Mouse (Mus musculus): Measurements from ENCODE around the gene Snx27. TPM values are rescaled to one million over a fixed set of nuclear protein-coding genes. Genes with fewer than 3 reads are reported as not detected.

Snx27 gene
- polyA plus RNA-seq, 1 experiment = 2.3 TPM

GRCm38 (mm10) chr3:94480291-94480884 lies 102.1 kb downstream of the Snx27 start, which contains the start of gene Riiad1:
Gene Riiad1 (minus strand): TSS chr3:94480341.
- Histone ChIP-seq H3K27me3 (replicated peaks) (peaks cover 63% of the 10 kb centered on the region), H3K4me1 (peaks cover 31% of the 10 kb centered on the region), H3K9me3 (0 out of 2 replicates have a peak, but pooled peaks cover 2% of the 10 kb centered on the region), H3K4me3 (replicated peaks) (no peak within 1 kb of the TSS), H3K36me3 (replicated peaks; ENCODE audit: low read length) (no peaks in the 10 kb centered on the region)
- TF ChIP-seq GATA1 (IDR thresholded peaks at IDR 0.05; ENCODE audit: borderline replicate concordance, low read length) (no peak), FLI1 (IDR thresholded peaks at IDR 0.05; ENCODE audit: low read length) (no peak)

GRCm38 (mm10) chr3:94479564-94479963 lies 103.0 kb downstream of the Snx27 start:
- Histone ChIP-seq H3K9me3 (0 out of 2 replicates have a peak, but pooled peaks cover 2% of the 10 kb centered on the region), H3K27me3 (replicated peaks) (peaks cover 65% of the 10 kb centered on the region), H3K36me3 (replicated peaks; ENCODE audit: low read length) (no peaks in the 10 kb centered on the region), H3K4me1 (peaks cover 27% of the 10 kb centered on the region), H3K4me3 (replicated peaks) (no peak overlapping the region)
- TF ChIP-seq FLI1 (IDR thresholded peaks at IDR 0.05; ENCODE audit: low read length) (no peak), GATA1 (IDR thresholded peaks at IDR 0.05; ENCODE audit: borderline replicate concordance, low read length) (no peak)

- Histone ChIP-seq H3K9me3 (no peaks in the 10 kb centered on the region), H3K27me3 (replicated peaks) (peaks cover 68% of the 10 kb centered on the region), H3K36me3 (replicated peaks; ENCODE audit: low read length) (no peaks in the 10 kb centered on the region), H3K4me3 (replicated peaks) (no peak overlapping the region), H3K4me1 (peaks cover 27% of the 10 kb centered on the region)
- TF ChIP-seq FLI1 (IDR thresholded peaks at IDR 0.05; ENCODE audit: low read length) (no peak), GATA1 (IDR thresholded peaks at IDR 0.05; ENCODE audit: borderline replicate concordance, low read length) (no peak)
Measured at GRCm38 (mm10) chr3:94478591-94479169, 103.8 kb downstream of the Snx27 start.

GRCm38 (mm10) chr3:94477981-94478422 lies 104.5 kb downstream of the Snx27 start, which contains the start of gene Celf3:
Gene Celf3 (plus strand): TSS chr3:94478295.
- no peaks in the 10 kb centered on the region for H3K36me3 ChIP-seq (replicated peaks; ENCODE audit: low read length)
- no peaks in the 10 kb centered on the region for H3K9me3 ChIP-seq
- TF ChIP-seq GATA1 (IDR thresholded peaks at IDR 0.05; ENCODE audit: borderline replicate concordance, low read length) (no peak), FLI1 (IDR thresholded peaks at IDR 0.05; ENCODE audit: low read length) (no peak)
- H3K27me3 ChIP-seq (replicated peaks) = peaks cover 72% of the 10 kb centered on the region
- no peak within 1 kb of the TSS for H3K4me3 ChIP-seq (replicated peaks)
- H3K4me1 ChIP-seq = peaks cover 27% of the 10 kb centered on the region

- H3K4me3 ChIP-seq (replicated peaks) = no peak overlapping the region
- H3K27me3 ChIP-seq (replicated peaks) = peaks cover 75% of the 10 kb centered on the region
- H3K36me3 ChIP-seq (replicated peaks; ENCODE audit: low read length) = no peaks in the 10 kb centered on the region
- TF ChIP-seq GATA1 (IDR thresholded peaks at IDR 0.05; ENCODE audit: borderline replicate concordance, low read length) (no peak), FLI1 (IDR thresholded peaks at IDR 0.05; ENCODE audit: low read length) (no peak)
- H3K4me1 ChIP-seq = peaks cover 23% of the 10 kb centered on the region
- H3K9me3 ChIP-seq = no peaks in the 10 kb centered on the region
Measured at GRCm38 (mm10) chr3:94477444-94477843, 105.1 kb downstream of the Snx27 start.

GRCm38 (mm10) chr3:94476301-94477035 lies 106.0 kb downstream of the Snx27 start:
- H3K36me3 ChIP-seq (replicated peaks; ENCODE audit: low read length) = no peaks in the 10 kb centered on the region
- peaks cover 13% of the 10 kb centered on the region for H3K4me1 ChIP-seq
- H3K4me3 ChIP-seq (replicated peaks) = no peak overlapping the region
- TF ChIP-seq GATA1 (IDR thresholded peaks at IDR 0.05; ENCODE audit: borderline replicate concordance, low read length) (no peak), FLI1 (IDR thresholded peaks at IDR 0.05; ENCODE audit: low read length) (no peak)
- peaks cover 73% of the 10 kb centered on the region for H3K27me3 ChIP-seq (replicated peaks)
- no peaks in the 10 kb centered on the region for H3K9me3 ChIP-seq

GRCm38 (mm10) chr3:94473567-94474232 lies 108.8 kb downstream of the Snx27 start:
- H3K4me1 ChIP-seq = no peaks in the 10 kb centered on the region; the same call in 1 of the 2 replicates
- H3K36me3 ChIP-seq (replicated peaks; ENCODE audit: low read length) = no peaks in the 10 kb centered on the region
- no peak overlapping the region for H3K4me3 ChIP-seq (replicated peaks)
- H3K9me3 ChIP-seq = no peaks in the 10 kb centered on the region
- no peak for TF ChIP-seq FLI1 (IDR thresholded peaks at IDR 0.05; ENCODE audit: low read length)
- TF ChIP-seq GATA1 (IDR thresholded peaks at IDR 0.05; ENCODE audit: borderline replicate concordance, low read length) = no peak
- H3K27me3 ChIP-seq (replicated peaks) = peaks cover 58% of the 10 kb centered on the region

- Histone ChIP-seq H3K27me3 (replicated peaks) (peaks cover 58% of the 10 kb centered on the region), H3K4me3 (replicated peaks) (no peak overlapping the region), H3K36me3 (replicated peaks; ENCODE audit: low read length) (no peaks in the 10 kb centered on the region), H3K4me1 (no peaks in the 10 kb centered on the region; the same call in 1 of the 2 replicates), H3K9me3 (no peaks in the 10 kb centered on the region)
- TF ChIP-seq GATA1 (IDR thresholded peaks at IDR 0.05; ENCODE audit: borderline replicate concordance, low read length) = no peak
- no peak for TF ChIP-seq FLI1 (IDR thresholded peaks at IDR 0.05; ENCODE audit: low read length)
Measured at GRCm38 (mm10) chr3:94473115-94473505, 109.4 kb downstream of the Snx27 start.

- Histone ChIP-seq H3K36me3 (replicated peaks; ENCODE audit: low read length) (no peaks in the 10 kb centered on the region), H3K27me3 (replicated peaks) (peaks cover 58% of the 10 kb centered on the region), H3K4me3 (replicated peaks) (no peak overlapping the region), H3K9me3 (no peaks in the 10 kb centered on the region), H3K4me1 (no peaks in the 10 kb centered on the region; the same call in 1 of the 2 replicates)
- TF ChIP-seq FLI1 (IDR thresholded peaks at IDR 0.05; ENCODE audit: low read length) (no peak), GATA1 (IDR thresholded peaks at IDR 0.05; ENCODE audit: borderline replicate concordance, low read length) (no peak)
Measured at GRCm38 (mm10) chr3:94472447-94473114, 109.9 kb downstream of the Snx27 start.
